In genomic region chrX:13280409-13281328, GRCm38 (mm10) we compare ENCODE assay signal across 8 mouse cellular contexts. TPM values are rescaled to one million over a fixed set of nuclear protein-coding genes. Genes with fewer than 3 reads are reported as not detected.
A peak's percentile ranks its signal among the peaks of the same experiment; 100 is the strongest.
DNase-seq lines count a peak whose midpoint lies in the region; ATAC-seq lines count a peak whose summit lies in the region.

Gene Ddx3x (plus strand): TSS chrX:13280970.

- H3K9me3 ChIP-seq in megakaryocyte, embryonic 14.5 days = no peaks in the 10 kb centered on the region

- H3K36me3 ChIP-seq in megakaryocyte, embryonic 14.5 days (replicated peaks; ENCODE audit: low read length) = peaks cover 29% of the 10 kb centered on the region

- ATAC-seq in common myeloid progenitor, adult 5-6 weeks (replicated peaks; ENCODE audit: low read depth, poor library complexity, severe bottlenecking) = peak; percentile 84

- peaks cover 9% of the 10 kb centered on the region for H3K4me1 ChIP-seq in megakaryocyte, embryonic 14.5 days

- peaks cover 2% of the 10 kb centered on the region for H3K27me3 ChIP-seq in megakaryocyte, embryonic 14.5 days (replicated peaks)

- DNase-seq in ZHBTc4 (ENCODE audit: low read depth, low spot score) = peak; percentile 91
- peak; percentile 77 to 94 for DNase-seq in gastrocnemius, adult 8-10 months (ENCODE audit: low spot score in 2 of 2)
- DNase-seq in hindlimb bud, embryonic 11.5 days (ENCODE audit: extremely low spot score, low read depth, low spot score) = peak; percentile 79
- DNase-seq in left cerebral cortex, adult 8-10 months (ENCODE audit: low spot score in 2 of 2) = peak; percentile 76 to 95
- DNase-seq in right cerebral cortex, postnatal 10 days (ENCODE audit: low spot score in 2 of 2) = peak; percentile 92 to 97
- DNase-seq in urinary bladder, postnatal 25 days (ENCODE audit: low spot score) = peak; percentile 92

- peak within 1 kb of the TSS; percentile 98 for H3K4me3 ChIP-seq in megakaryocyte, embryonic 14.5 days (replicated peaks)

RNA-seq across cellular contexts. Expression of gene Ddx3x, which starts in this region (rescaled TPM):
- 557 and 585 TPM in 2 replicates for total RNA-seq in common myeloid progenitor, adult 5-6 weeks (2017)
- 100 to 1,000 TPM; 130 to 209 (median 160) TPM for total RNA-seq in gastrocnemius, adult 8-10 months (2022)
- 100 to 1,000 TPM; 167 to 255 (median 212) TPM for total RNA-seq in left cerebral cortex, adult 8-10 months (2022)
- polyA plus RNA-seq in megakaryocyte, embryonic 14.5 days (2012; ENCODE audit: insufficient read depth, low replicate concordance) = 0.35 and 5.9 TPM in 2 replicates

Comparison
In these comparisons a context has a peak if more than half of its experiments do, and no peak if none do; other contexts are left out.
1. Peak in every context shown above with its lines: DNase-seq, ATAC-seq and H3K4me3 ChIP-seq.